Mouse (Mus musculus) midbrain, postnatal 0 days (tissue): ENCODE measurements around the gene Zap70. TPM values are rescaled to one million over a fixed set of nuclear protein-coding genes. Genes with fewer than 3 reads are reported as not detected.

Experiments used
- ATAC-seq: fragments of 200-750 bp; cut with Nextera tagmentation; 2 replicates; pipeline ENCODE4 v1.8.0; 2017; ENCODE audit warnings: moderate number of reproducible peaks, mild to moderate bottlenecking, moderate TSS enrichment, moderate library complexity; ENCODE audit not compliant: low FRiP score
- DNase-seq: peaks from one replicate; pipeline ENCODE4 v3.0.0-alpha.2; 2015; ENCODE audit warnings: low spot score
- H3K27ac ChIP-seq: fragments of 300-500 bp; sonication (generic); 2 replicates; pipeline ENCODE4 v1.5.1; 2014; ENCODE audit warnings: low read depth, mild to moderate bottlenecking, low read length, mixed read lengths
- H3K27me3 ChIP-seq: fragments of 300-500 bp; sonication (generic); 2 replicates; pipeline ENCODE4 v1.6.1; 2014; ENCODE audit warnings: low read length, control low read depth, mixed read lengths; ENCODE audit not compliant: insufficient read depth
- H3K36me3 ChIP-seq: fragments of 300-500 bp; sonication (generic); 2 replicates; pipeline ENCODE4 v1.6.1; 2014; ENCODE audit warnings: low read length, control low read depth, mixed read lengths; ENCODE audit not compliant: insufficient read depth
- H3K4me1 ChIP-seq: fragments of 300-500 bp; sonication (generic); 2 replicates; pipeline ENCODE4 v1.6.1; 2014; ENCODE audit warnings: mild to moderate bottlenecking, control low read depth, antibody characterized with exemption, low read length, mixed read lengths; ENCODE audit not compliant: insufficient read depth
- H3K4me2 ChIP-seq: fragments of 300-500 bp; sonication (generic); 2 replicates; pipeline ENCODE4 v1.6.1; 2014; ENCODE audit warnings: low read depth, mild to moderate bottlenecking, low read length, mixed read lengths; ENCODE audit not compliant: poor library complexity, severe bottlenecking
- H3K4me3 ChIP-seq: fragments of 300-500 bp; sonication (generic); 2 replicates; pipeline ENCODE4 v1.5.1; 2014; ENCODE audit warnings: low read depth, mild to moderate bottlenecking, low read length, moderate library complexity
- H3K9ac ChIP-seq: fragments of 300-500 bp; sonication (generic); replicated peaks from 2 replicates; pipeline ENCODE4 v1.6.1; 2014; ENCODE audit warnings: mild to moderate bottlenecking, low read length, moderate library complexity, mixed read lengths; ENCODE audit not compliant: poor library complexity, severe bottlenecking
- H3K9me3 ChIP-seq: fragments of 300-500 bp; sonication (generic); 2 replicates; pipeline ENCODE4 v1.6.1; 2016; ENCODE audit warnings: low read length, control low read depth
- CTCF ChIP-seq: IDR thresholded peaks from 2 replicates; pipeline ENCODE4 v1.5.1; 2016; ENCODE audit warnings: antibody characterized with exemption, mild to moderate bottlenecking
- WGBS: fragments of 180-500 bp; shearing (Covaris S2); extraction: QIAGEN DNeasy Blood & Tissue Kit; methylation state at CpG from one replicate; pipeline ENCODE4 v1.1.7; 2014; 5-methylcytosine and 5-hydroxymethylcytosine counted together
- polyA plus RNA-seq: library from polyadenylated mRNA; unstranded; fragments of >200 nt; fragmentation: Nextera tagmentation; extraction: Ambion mirVana; gene quantifications from 2 replicates; pipeline ENCODE4 v1.2.1, GENCODE M21; 2015
- total RNA-seq: library from RNA; depleted of rRNA; stranded (reverse); fragments of >200 nt; gene quantifications from 2 replicates; pipeline ENCODE4 v1.2.3, GENCODE M21; 2014

Zap70 gene
- total and polyA plus RNA-seq, 2 experiments from 2014 or later = 2.6 to 3.3 TPM

GRCm38 (mm10) chr1:36758553-36758952, 3.0 kb upstream of the Zap70 start:
- Histone ChIP-seq H3K27ac (no peak overlapping the region), H3K4me2 (no peak overlapping the region), H3K36me3 (no peaks in the 10 kb centered on the region), H3K9me3 (no peaks in the 10 kb centered on the region), H3K4me1 (no peaks in the 10 kb centered on the region), H3K4me3 (no peak overlapping the region), H3K27me3 (no peaks in the 10 kb centered on the region), H3K9ac (no peak overlapping the region)
- no peak for ATAC-seq
- DNase-seq = no peak
- no peak for TF ChIP-seq CTCF
- WGBS = 88% methylated on average over 9 of the region's 9 CpGs

GRCm38 (mm10) chr1:36759076-36759475, 2.5 kb upstream of the Zap70 start:
- Histone ChIP-seq H3K4me1 (no peaks in the 10 kb centered on the region), H3K9me3 (no peaks in the 10 kb centered on the region), H3K4me3 (no peak overlapping the region), H3K27ac (no peak overlapping the region), H3K9ac (no peak overlapping the region), H3K4me2 (no peak overlapping the region), H3K36me3 (no peaks in the 10 kb centered on the region), H3K27me3 (no peaks in the 10 kb centered on the region)
- ATAC-seq = no peak
- DNase-seq = no peak
- 83% methylated on average over 18 of the region's 18 CpGs for WGBS
- TF ChIP-seq CTCF = no peak

GRCm38 (mm10) chr1:36760401-36760800, 1.2 kb upstream of the Zap70 start:
- no peak for TF ChIP-seq CTCF
- no peak overlapping the region for H3K27ac ChIP-seq
- no peaks in the 10 kb centered on the region for H3K36me3 ChIP-seq
- H3K4me3 ChIP-seq = no peak overlapping the region
- no peaks in the 10 kb centered on the region for H3K4me1 ChIP-seq
- H3K27me3 ChIP-seq = no peaks in the 10 kb centered on the region
- WGBS = 85% methylated on average over 9 of the region's 9 CpGs
- ATAC-seq (no peak), DNase-seq (no peak)
- no peaks in the 10 kb centered on the region for H3K9me3 ChIP-seq
- H3K4me2 ChIP-seq = no peak overlapping the region
- H3K9ac ChIP-seq = no peak overlapping the region

- 83% methylated on average over 8 of the region's 8 CpGs for WGBS
- no peak for DNase-seq
- no peaks in the 10 kb centered on the region for H3K36me3 ChIP-seq
- no peak overlapping the region for H3K4me2 ChIP-seq
- no peak overlapping the region for H3K27ac ChIP-seq
- no peaks in the 10 kb centered on the region for H3K9me3 ChIP-seq
- H3K4me3 ChIP-seq = no peak overlapping the region
- TF ChIP-seq CTCF = no peak
- no peak overlapping the region for H3K9ac ChIP-seq
- no peaks in the 10 kb centered on the region for H3K4me1 ChIP-seq
- H3K27me3 ChIP-seq = no peaks in the 10 kb centered on the region
- ATAC-seq = no peak
Measured at GRCm38 (mm10) chr1:36761061-36761460, 537 bp upstream of the Zap70 start.

- WGBS = 64% methylated on average over 4 of the region's 4 CpGs
- TF ChIP-seq CTCF = no peak
- Histone ChIP-seq H3K9me3 (no peaks in the 10 kb centered on the region), H3K9ac (no peak overlapping the region), H3K4me3 (no peak overlapping the region), H3K27ac (no peak overlapping the region), H3K4me1 (no peaks in the 10 kb centered on the region), H3K4me2 (no peak overlapping the region), H3K36me3 (no peaks in the 10 kb centered on the region), H3K27me3 (0 out of 2 replicates have a peak, but pooled peaks cover 6% of the 10 kb centered on the region)
- ATAC-seq (no peak), DNase-seq (no peak)
Measured at GRCm38 (mm10) chr1:36766431-36767205, 5.0 kb downstream of the Zap70 start.

- Histone ChIP-seq H3K4me3 (no peak overlapping the region), H3K4me1 (no peaks in the 10 kb centered on the region), H3K27ac (no peak overlapping the region), H3K27me3 (0 out of 2 replicates have a peak, but pooled peaks cover 6% of the 10 kb centered on the region), H3K36me3 (no peaks in the 10 kb centered on the region), H3K9ac (no peak overlapping the region), H3K4me2 (no peak overlapping the region), H3K9me3 (no peaks in the 10 kb centered on the region)
- TF ChIP-seq CTCF = no peak
- DNase-seq (no peak), ATAC-seq (no peak)
- WGBS = 52% methylated on average over 10 of the region's 10 CpGs
Measured at GRCm38 (mm10) chr1:36767321-36767720, 5.7 kb downstream of the Zap70 start.
